Mouse (Mus musculus) intestine, embryonic 14.5 days (tissue): ENCODE data around the gene Nmt1. TPM values are rescaled to one million over a fixed set of nuclear protein-coding genes. Genes with fewer than 3 reads are reported as not detected.
A peak's percentile ranks its signal among the peaks of the same experiment; 100 is the strongest.

ENCODE experiments used
- ATAC-seq: fragments of 200-750 bp; cut with Nextera tagmentation; replicated peaks from 2 replicates; pipeline ENCODE4 v1.8.0; 2017; ENCODE audit warnings: low read depth, moderate number of reproducible peaks, moderate TSS enrichment, moderate library complexity; ENCODE audit not compliant: low FRiP score, low TSS enrichment
- DNase-seq: peaks from one replicate; pipeline ENCODE4 v3.0.0-alpha.2; 2018; ENCODE audit warnings: low spot score
- H3K27ac ChIP-seq: fragments of 300-500 bp; sonication (generic); 2 replicates; pipeline ENCODE4 v1.5.1; 2014; ENCODE audit warnings: low read depth, mild to moderate bottlenecking, control low read depth
- H3K27me3 ChIP-seq: fragments of 300-500 bp; sonication (generic); replicated peaks from 2 replicates; pipeline ENCODE4 v1.6.1; 2014; ENCODE audit warnings: low read length, control low read depth; ENCODE audit not compliant: control insufficient read depth, insufficient read depth
- H3K36me3 ChIP-seq: fragments of 300-500 bp; sonication (generic); 2 replicates; pipeline ENCODE4 v1.6.1; 2014; ENCODE audit warnings: low read length, control low read depth; ENCODE audit not compliant: control insufficient read depth, insufficient read depth
- H3K4me1 ChIP-seq: fragments of 300-500 bp; sonication (generic); replicated peaks from 2 replicates; pipeline ENCODE4 v1.6.1; 2014; ENCODE audit warnings: low read length, control low read depth, mixed read lengths; ENCODE audit not compliant: control insufficient read depth, insufficient read depth
- H3K4me2 ChIP-seq: fragments of 300-500 bp; sonication (generic); 2 replicates; pipeline ENCODE4 v1.6.1; 2014; ENCODE audit warnings: low read length
- H3K4me3 ChIP-seq: fragments of 300-500 bp; sonication (generic); 2 replicates; pipeline ENCODE4 v1.5.1; 2014; ENCODE audit warnings: low read depth, low read length, control low read depth, mixed read lengths
- H3K9ac ChIP-seq: fragments of 300-500 bp; sonication (generic); 2 replicates; pipeline ENCODE4 v1.6.1; 2014; ENCODE audit warnings: mild to moderate bottlenecking, low read length
- H3K9me3 ChIP-seq: fragments of 300-500 bp; sonication (generic); 2 replicates; pipeline ENCODE4 v1.6.1; 2016; ENCODE audit warnings: low read length, control low read depth; ENCODE audit not compliant: control insufficient read depth
- WGBS: fragments of 180-500 bp; shearing (Covaris S2); extraction: QIAGEN DNeasy Blood & Tissue Kit; methylation state at CpG from one replicate; pipeline ENCODE4 v1.1.7; 2014; 5-methylcytosine and 5-hydroxymethylcytosine counted together
- polyA plus RNA-seq: library from polyadenylated mRNA; unstranded; fragments of >200 nt; fragmentation: Nextera tagmentation; extraction: Ambion mirVana; gene quantifications from 2 replicates; pipeline ENCODE4 v1.2.1, GENCODE M21; 2014

Gene Nmt1
- polyA plus RNA-seq, 1 experiment from 2014 or later: 69.3 TPM

DNA sequence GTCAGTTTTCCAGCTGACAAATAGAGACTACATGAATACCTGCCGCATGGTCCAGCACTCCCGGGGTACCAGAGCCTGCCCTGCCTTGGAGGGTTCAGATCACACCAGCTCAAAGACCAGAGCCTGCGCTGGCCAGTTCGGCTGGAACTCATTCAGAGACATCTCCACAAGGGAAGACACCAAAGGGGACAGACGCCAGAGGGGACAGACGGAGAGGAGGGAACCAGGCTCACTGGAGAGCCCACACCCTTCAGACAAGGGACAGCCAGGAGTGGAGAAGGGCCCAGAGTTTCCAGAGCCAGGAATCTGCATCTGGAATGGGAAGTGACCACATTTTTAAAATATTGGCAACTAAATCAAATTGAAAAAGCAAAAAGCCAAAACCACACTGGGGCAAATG, 53.6 kb downstream of the Nmt1 start:
- Histone ChIP-seq H3K4me3 (no peak overlapping the region), H3K9me3 (no peaks in the 10 kb centered on the region), H3K27me3 (peaks cover 21% of the 10 kb centered on the region), H3K4me2 (no peak overlapping the region), H3K9ac (no peak overlapping the region), H3K36me3 (no peaks in the 10 kb centered on the region), H3K4me1 (peaks cover 7% of the 10 kb centered on the region), H3K27ac (no peak overlapping the region)
- WGBS: 67% methylated on average over 6 of the region's 6 CpGs
- ATAC-seq (no peak), DNase-seq (no peak)

DNA sequence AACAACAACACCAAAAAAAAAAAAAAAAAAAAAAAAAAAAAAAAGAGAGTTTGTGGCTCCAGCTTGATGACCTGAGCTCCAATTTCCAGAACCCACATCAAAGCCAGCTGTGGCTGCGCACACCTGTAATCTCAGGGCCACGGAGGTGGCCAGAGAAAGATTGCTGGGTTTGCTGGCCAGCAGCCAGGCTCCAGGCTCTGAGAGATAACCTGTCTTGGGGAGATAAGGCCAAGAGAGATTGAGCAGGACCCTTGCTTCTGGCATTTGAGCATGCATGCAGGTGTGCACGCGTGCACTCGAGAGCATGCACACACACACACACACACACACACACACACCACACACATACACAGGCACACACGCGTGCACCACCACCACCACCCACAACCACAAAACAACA, 65.3 kb downstream of the Nmt1 start:
- Histone ChIP-seq H3K9ac (no peak overlapping the region), H3K27ac (no peak overlapping the region), H3K4me2 (no peak overlapping the region), H3K4me3 (no peak overlapping the region), H3K4me1 (peaks cover 11% of the 10 kb centered on the region), H3K27me3 (no peaks in the 10 kb centered on the region), H3K36me3 (no peaks in the 10 kb centered on the region), H3K9me3 (no peaks in the 10 kb centered on the region)
- no peak for ATAC-seq
- WGBS: 85% methylated on average over 7 of the region's 7 CpGs
- no peak for DNase-seq

DNA sequence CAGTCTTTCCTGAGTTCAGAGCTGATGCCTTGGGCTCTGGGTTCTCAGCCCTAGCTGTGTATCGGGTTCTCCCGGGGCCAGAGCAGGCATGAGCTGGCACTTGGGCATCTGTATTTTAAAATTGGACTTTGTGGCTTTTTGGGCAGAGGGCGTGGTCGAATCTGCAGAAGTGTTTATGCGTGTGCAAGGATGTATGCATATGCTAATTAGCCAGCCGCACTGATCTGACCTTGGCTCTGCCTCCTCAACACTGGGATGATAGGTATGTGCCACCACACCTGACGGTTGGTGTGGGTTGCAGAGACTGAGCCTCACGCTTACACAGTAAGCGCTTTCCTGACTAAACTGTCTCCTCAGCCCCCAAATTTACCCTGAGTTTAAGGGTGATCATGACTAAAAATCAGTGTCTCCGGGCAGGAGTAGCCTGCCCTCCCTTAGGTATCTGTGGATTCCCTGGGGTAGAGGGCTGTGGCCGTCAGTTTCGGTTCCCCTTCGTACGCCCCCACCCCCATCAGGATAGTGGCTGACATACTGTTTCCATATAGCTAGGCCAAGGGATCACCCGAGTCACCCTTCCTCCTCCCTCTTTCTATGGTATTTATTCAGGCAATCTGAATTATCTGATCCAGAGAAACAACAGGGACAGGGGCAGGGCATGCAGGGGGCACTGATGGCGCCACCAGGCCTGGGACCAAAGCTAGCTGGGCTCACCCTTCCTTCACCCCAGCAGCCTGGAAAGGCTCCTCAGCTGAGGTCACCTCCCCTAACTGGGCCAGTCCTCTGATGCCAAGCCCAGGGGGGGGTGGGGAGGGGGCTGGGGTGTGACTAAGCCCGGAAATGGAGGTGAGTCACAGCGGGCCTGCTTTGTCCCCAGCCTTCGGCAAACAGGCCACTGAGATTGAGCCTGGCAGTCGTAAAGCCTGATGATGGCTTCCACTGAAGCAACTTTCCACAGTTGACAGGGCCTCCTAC, 66.2 kb downstream of the Nmt1 start:
- DNase-seq (no peak), ATAC-seq (peak; percentile 56)
- Histone ChIP-seq H3K9ac (no peak overlapping the region), H3K36me3 (no peaks in the 10 kb centered on the region), H3K4me2 (no peak overlapping the region), H3K4me3 (no peak overlapping the region), H3K9me3 (no peaks in the 10 kb centered on the region), H3K27me3 (no peaks in the 10 kb centered on the region), H3K27ac (no peak overlapping the region), H3K4me1 (peaks cover 11% of the 10 kb centered on the region)
- WGBS: 64% methylated on average over 20 of the region's 20 CpGs

DNA sequence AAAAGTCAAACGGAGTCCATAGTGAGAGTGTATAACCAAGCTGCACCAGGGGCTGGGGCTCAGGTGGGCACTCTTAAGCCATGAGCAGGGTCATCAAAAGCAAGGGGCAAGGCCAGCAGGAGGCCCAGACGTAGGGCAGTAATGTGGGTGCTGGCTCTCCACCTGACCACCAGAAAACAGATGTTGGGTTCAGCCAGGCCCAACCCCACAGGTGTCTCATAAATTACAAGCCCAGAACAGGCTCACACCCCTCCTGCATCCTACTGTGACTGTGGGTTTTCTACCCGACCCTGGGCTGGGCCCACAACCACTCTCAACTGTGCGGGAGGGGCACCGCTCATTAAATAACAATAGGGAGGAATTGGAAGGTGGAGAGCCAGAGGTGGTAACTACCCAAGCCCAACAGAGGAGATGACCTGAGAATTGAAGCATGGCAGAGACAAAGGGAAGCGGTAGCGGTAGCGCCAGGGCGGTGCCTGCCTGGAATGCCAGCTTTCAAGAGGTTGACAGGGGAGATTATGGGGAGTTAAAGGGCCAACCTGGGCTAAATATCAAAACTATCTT, 67.2 kb downstream of the Nmt1 start:
- Histone ChIP-seq H3K9ac (no peak overlapping the region), H3K27ac (no peak overlapping the region), H3K9me3 (no peaks in the 10 kb centered on the region), H3K4me1 (peaks cover 11% of the 10 kb centered on the region), H3K4me2 (no peak overlapping the region), H3K27me3 (peaks cover 2% of the 10 kb centered on the region; the same call in 1 of the 2 replicates), H3K36me3 (no peaks in the 10 kb centered on the region), H3K4me3 (no peak overlapping the region)
- 73% methylated on average over 9 of the region's 9 CpGs for WGBS
- ATAC-seq (no peak), DNase-seq (no peak)

DNA sequence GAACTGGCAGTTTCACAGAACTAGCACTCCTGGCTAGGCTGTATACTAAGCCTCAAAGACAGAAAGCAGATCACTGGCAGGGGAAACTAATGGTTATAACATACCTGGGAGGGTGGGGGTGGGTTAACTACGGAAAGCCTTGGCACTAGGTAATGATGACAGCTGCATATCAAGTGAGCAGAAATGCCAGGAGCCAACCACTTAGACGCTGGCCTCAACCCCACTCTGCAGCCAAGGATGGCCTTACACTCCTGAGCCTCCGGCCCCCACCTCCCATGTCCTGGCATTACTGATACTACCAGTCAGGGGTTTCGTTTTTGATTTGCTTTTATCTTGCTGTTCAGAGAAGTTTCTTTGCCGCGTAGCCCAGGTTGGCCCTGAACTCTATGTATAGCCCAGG, 67.8 kb downstream of the Nmt1 start:
- WGBS: 85% methylated on average over 6 of the region's 6 CpGs
- H3K27ac ChIP-seq: no peak overlapping the region
- ATAC-seq (no peak), DNase-seq (no peak)
- no peak overlapping the region for H3K4me3 ChIP-seq
- peaks cover 11% of the 10 kb centered on the region for H3K4me1 ChIP-seq
- H3K4me2 ChIP-seq: no peak overlapping the region
- no peaks in the 10 kb centered on the region for H3K9me3 ChIP-seq
- H3K27me3 ChIP-seq: peaks cover 6% of the 10 kb centered on the region; the same call in 1 of the 2 replicates
- no peak overlapping the region for H3K9ac ChIP-seq
- no peaks in the 10 kb centered on the region for H3K36me3 ChIP-seq

DNA sequence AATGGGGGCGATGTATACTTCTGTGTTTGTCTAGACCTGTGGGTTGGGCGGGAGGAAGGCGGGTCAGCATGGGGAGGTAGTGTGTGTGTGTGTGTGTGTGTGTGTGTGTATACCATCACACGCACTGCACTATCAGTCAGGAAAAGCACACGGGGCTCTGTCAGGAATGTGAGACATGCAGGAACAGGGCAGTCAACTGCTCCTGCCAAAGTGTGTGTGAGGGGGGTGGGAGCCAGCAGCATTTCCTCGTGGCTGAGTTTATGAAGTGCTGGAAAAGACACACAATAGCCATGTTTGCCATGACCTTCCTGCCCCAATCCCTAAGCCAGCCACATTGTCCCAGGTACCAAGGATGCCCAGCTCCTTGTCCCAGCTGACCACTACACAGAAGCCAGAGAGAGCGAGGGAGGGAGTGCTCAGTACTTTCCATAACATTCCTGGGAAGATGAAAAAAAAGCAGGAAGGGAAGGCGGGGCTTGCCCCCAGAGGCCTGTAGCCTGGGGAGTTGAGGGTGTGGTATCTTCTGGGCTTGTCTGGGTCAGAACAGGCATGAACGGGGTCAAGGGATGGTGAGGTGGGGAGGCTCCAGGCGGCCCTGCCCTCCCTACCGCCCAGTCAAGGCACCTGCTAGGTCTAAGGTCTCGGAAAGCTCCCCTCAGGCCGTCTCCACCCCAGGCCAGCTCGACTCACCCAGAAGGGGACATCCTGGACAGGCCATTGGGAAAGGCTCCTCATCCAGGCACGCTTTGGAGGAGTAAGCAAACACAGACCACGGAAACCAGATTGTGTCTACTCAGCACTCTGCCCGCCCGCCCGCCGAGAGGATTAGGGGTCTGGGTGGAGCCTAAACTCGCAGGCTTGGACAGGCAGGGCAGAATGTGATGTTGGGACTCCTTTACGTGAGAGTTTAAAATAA, 69.2 kb downstream of the Nmt1 start:
- peak overlapping the region; percentile 38 for H3K4me2 ChIP-seq
- peaks cover 9% of the 10 kb centered on the region; the same call in 1 of the 2 replicates for H3K27me3 ChIP-seq
- H3K4me1 ChIP-seq: peaks cover 16% of the 10 kb centered on the region
- no peaks in the 10 kb centered on the region for H3K36me3 ChIP-seq
- no peak overlapping the region for H3K4me3 ChIP-seq
- peak overlapping the region; percentile 38; the same call in 1 of the 2 replicates for H3K27ac ChIP-seq
- ATAC-seq (no peak), DNase-seq (no peak)
- 16% methylated on average over 22 of the region's 22 CpGs for WGBS
- H3K9ac ChIP-seq: no peak overlapping the region
- H3K9me3 ChIP-seq: no peaks in the 10 kb centered on the region

DNA sequence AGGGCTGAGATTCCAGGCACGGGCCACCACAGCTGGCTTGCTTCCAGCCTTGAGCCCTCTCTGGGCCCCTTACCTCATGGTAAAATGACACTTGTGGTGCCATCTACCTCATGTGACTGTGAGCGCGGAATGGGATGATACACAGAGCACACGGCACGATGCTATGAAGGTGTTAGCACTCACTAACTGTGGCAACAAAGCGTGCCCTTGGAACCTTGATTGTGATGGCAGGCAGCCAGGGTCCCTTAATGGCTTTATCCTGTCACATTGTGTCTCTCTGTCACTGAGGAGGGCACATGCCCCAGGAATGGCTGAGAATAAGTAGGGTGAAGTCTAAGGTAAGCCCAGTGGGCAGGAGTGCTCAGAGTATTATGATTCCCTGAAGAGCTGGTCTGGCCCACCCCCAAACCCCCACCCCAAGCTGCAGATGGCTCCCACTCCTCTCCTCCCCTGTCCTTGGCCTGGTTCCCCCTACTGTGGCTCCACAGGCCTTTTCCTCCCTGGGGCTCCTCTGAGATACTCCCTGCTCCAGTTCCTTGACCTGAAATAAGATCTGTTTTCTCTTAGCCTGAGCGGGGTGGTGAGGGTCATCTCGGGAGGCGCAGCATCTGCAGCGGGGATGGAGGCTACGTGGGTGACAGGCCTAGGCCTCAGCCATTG, 70.7 kb downstream of the Nmt1 start:
- no peaks in the 10 kb centered on the region for H3K36me3 ChIP-seq
- peaks cover 21% of the 10 kb centered on the region for H3K4me1 ChIP-seq
- peaks cover 9% of the 10 kb centered on the region; the same call in 1 of the 2 replicates for H3K27me3 ChIP-seq
- H3K27ac ChIP-seq: no peak overlapping the region
- no peak overlapping the region for H3K4me3 ChIP-seq
- WGBS: 74% methylated on average over 11 of the region's 11 CpGs
- H3K9me3 ChIP-seq: no peaks in the 10 kb centered on the region
- ATAC-seq (no peak), DNase-seq (no peak)
- no peak overlapping the region for H3K4me2 ChIP-seq
- no peak overlapping the region for H3K9ac ChIP-seq
